Mouse (Mus musculus) kidney, adult 2 months (tissue): Measurements from ENCODE around the gene Arhgef18.

ENCODE experiments used
- CTCF ChIP-seq: fragments of 200-500 bp; conservative IDR thresholded peaks from 2 replicates; pipeline ENCODE4 v1.5.1; 2011; ENCODE audit warnings: low read depth, mild to moderate bottlenecking, control low read depth, low read length, moderate library complexity, mixed read lengths; ENCODE audit not compliant: insufficient read depth, insufficient read length
- POLR2A ChIP-seq: fragments of 200-500 bp; IDR thresholded peaks from one replicate; pipeline ENCODE4 v1.6.1; 2011; ENCODE audit warnings: low read depth, low read length, control low read depth

DNA sequence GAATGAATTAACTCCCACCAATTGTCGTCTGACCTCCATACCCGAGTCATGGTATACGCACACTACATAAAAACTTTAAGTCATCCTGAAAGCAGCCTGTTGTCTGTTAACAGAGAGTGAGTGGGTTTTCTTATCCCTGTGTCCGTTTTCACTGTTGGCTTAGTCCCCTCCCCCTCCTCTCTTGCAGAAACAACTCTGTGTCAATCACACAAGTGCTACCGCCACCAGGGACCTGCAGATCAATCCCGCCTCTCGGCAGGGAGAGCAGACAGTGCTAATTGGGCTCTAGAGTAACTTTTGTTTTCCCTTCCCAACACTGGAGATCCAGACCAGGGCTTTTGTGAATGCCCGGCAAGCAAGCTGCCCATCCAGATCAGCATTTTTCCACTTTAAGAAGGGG is 24.6 kb downstream of the Arhgef18 start:
- TF ChIP-seq POLR2A (no peak), CTCF (no peak)
